Comparison of ENCODE assay signal across 8 mouse cellular contexts in the genomic region with DNA sequence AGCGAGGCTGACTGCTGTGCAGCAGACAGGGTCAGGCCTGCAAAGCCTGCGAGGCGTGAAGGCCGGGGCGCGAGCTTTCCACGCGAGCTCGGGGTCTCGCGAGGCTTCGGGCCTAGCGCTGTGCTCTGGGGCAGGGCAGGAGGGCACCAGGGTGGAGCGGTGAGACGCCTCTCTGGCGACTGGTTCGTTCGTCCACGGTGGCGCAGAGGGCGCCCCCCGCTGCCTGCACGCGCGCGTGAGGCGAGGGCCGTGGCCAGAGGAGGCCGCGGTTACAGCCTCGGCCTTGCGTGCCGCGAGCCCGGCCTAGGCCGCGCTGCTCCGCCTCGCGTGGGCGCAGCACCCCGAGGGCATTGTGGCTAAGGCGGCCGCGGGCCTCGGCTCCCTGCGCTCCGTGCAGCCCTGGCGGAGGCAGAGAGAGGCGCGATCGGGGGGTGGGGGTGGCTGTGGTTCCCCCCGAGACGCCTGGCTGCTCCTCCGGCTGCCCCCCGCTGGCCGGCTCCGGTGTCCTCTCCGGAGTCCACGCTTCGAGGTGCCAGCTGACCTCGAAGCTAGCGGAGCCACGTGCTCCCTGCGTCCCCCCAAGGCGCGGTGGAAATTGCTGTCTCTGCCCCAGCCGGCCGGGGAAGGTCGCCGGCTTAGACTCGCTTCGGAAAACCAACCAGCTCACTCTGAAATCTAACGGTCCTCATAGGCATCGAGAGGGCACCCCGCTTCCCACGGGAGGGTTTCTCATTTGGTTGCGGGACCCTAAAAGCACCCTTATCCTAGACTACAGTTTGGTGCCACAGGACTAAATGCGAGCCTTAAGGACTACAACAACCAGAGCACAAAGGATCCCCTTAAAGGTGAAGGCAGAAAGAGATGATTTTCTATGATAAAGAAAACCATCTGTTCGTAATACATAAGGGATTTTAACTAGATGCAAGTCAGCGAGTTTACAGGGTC. TPM values are rescaled to one million over a fixed set of nuclear protein-coding genes. Genes with fewer than 3 reads are reported as not detected.
DNase-seq lines count a peak whose midpoint lies in the region; ATAC-seq and TF ChIP-seq lines count a peak whose summit lies in the region.
"Had no signal": no experiment of that assay in that cellular context is flagged by ENCODE, and none has a peak within 500 bp of the region (broad histone marks: within the 10 kb centered on the region; RNA-seq: fewer than 3 reads in every experiment).

No protein-coding gene starts in this region.

- H3K4me3 ChIP-seq in lung, embryonic 14.5 days (ENCODE audit: low read depth, low read length), result peak overlapping the region; percentile 24
- H3K4me3 ChIP-seq in forebrain, embryonic 11.5 days (ENCODE audit: low read depth, low read length), result peak overlapping the region; percentile 10; the same call in 1 of the 2 replicates
- peak overlapping the region; percentile 26 for H3K4me3 ChIP-seq in intestine, embryonic 16.5 days (ENCODE audit: low read length)

- H3K36me3 ChIP-seq in lung, embryonic 14.5 days (ENCODE audit: insufficient read depth), result no peaks in the 10 kb centered on the region
- no peaks in the 10 kb centered on the region for H3K36me3 ChIP-seq in forebrain, embryonic 11.5 days (ENCODE audit: control insufficient read depth, insufficient read depth, low read length)
- no peaks in the 10 kb centered on the region for H3K36me3 ChIP-seq in intestine, embryonic 16.5 days (ENCODE audit: control insufficient read depth, insufficient read depth, low read length)
- H3K36me3 ChIP-seq in splenic B cell, adult 2 months (ENCODE audit: control insufficient read depth, insufficient read depth, low read length, poor library complexity, severe bottlenecking), result no peaks in the 10 kb centered on the region

- 0 out of 2 replicates have a peak, but pooled peaks cover 3% of the 10 kb centered on the region for H3K4me1 ChIP-seq in lung, embryonic 14.5 days (ENCODE audit: insufficient read depth)
- peaks cover 17% of the 10 kb centered on the region for H3K4me1 ChIP-seq in forebrain, embryonic 11.5 days (replicated peaks; ENCODE audit: control insufficient read depth, insufficient read depth, low read length)
- H3K4me1 ChIP-seq in intestine, embryonic 16.5 days (ENCODE audit: control insufficient read depth, insufficient read depth, low read length), result peaks cover 20% of the 10 kb centered on the region

- no peak overlapping the region for H3K27ac ChIP-seq in lung, embryonic 14.5 days (ENCODE audit: low read depth)
- no peak overlapping the region for H3K27ac ChIP-seq in forebrain, embryonic 11.5 days (ENCODE audit: low read depth, low read length)
- no peak overlapping the region for H3K27ac ChIP-seq in intestine, embryonic 16.5 days (ENCODE audit: low read length)

- no peaks in the 10 kb centered on the region for H3K9me3 ChIP-seq in lung, embryonic 14.5 days (ENCODE audit: low read depth, low read length)
- H3K9me3 ChIP-seq in forebrain, embryonic 11.5 days (ENCODE audit: control insufficient read depth, low read length), result no peaks in the 10 kb centered on the region
- H3K9me3 ChIP-seq in intestine, embryonic 16.5 days (ENCODE audit: control insufficient read depth, low read length), result no peaks in the 10 kb centered on the region

- H3K4me2 ChIP-seq in lung, embryonic 14.5 days, result peak overlapping the region; percentile 46; the same call in 1 of the 2 replicates
- H3K4me2 ChIP-seq in forebrain, embryonic 11.5 days (ENCODE audit: low read depth, low read length, severe bottlenecking), result peak overlapping the region; percentile 19; the same call in 1 of the 2 replicates
- peak overlapping the region; percentile 32; the same call in 1 of the 2 replicates for H3K4me2 ChIP-seq in intestine, embryonic 16.5 days (ENCODE audit: low read depth, low read length)

- WGBS in lung, embryonic 14.5 days, result 2% methylated on average over 66 of the region's 81 CpGs
- WGBS in forebrain, embryonic 11.5 days, result 1% methylated on average over 80 of the region's 81 CpGs
- 2% methylated on average over 70 of the region's 81 CpGs for WGBS in intestine, embryonic 16.5 days

- no peak for ATAC-seq in lung, embryonic 14.5 days (ENCODE audit: insufficient read depth)
- no peak; the same call in 1 of the 2 replicates for ATAC-seq in forebrain, embryonic 11.5 days (replicated peaks; ENCODE audit: low FRiP score)
- 0 out of 2 replicates have a peak, but pooled peaks have one; percentile 44 for ATAC-seq in intestine, embryonic 16.5 days

- DNase-seq in lung, embryonic 14.5 days, result no peak
- no peak for DNase-seq in lung, postnatal 14 days
- peak; percentile 67 for DNase-seq in forebrain, embryonic 11.5 days (ENCODE audit: low spot score)
- peak; percentile 4 for DNase-seq in splenic B cell, adult 2 months (ENCODE audit: low read depth, low spot score)
- no peak for DNase-seq in right cerebral cortex, postnatal 4 days
- no peak for DNase-seq in frontal cortex, adult 2 months (ENCODE audit: extremely low spot score in 1 of 2, low spot score in 1 of 2)

- peaks cover 92% of the 10 kb centered on the region for H3K27me3 ChIP-seq in lung, embryonic 14.5 days (ENCODE audit: insufficient read depth, low read length)
- peaks cover 79% of the 10 kb centered on the region for H3K27me3 ChIP-seq in forebrain, embryonic 11.5 days (ENCODE audit: control insufficient read depth, insufficient read depth, low read length)
- peaks cover 62% of the 10 kb centered on the region for H3K27me3 ChIP-seq in intestine, embryonic 16.5 days (replicated peaks; ENCODE audit: control insufficient read depth, insufficient read depth, low read length)
- H3K27me3 ChIP-seq in splenic B cell, adult 2 months (ENCODE audit: control insufficient read depth, insufficient read depth, low read length, poor library complexity, severe bottlenecking), result peaks cover 2% of the 10 kb centered on the region

- H3K9ac ChIP-seq in lung, embryonic 14.5 days, result no peak overlapping the region
- no peak overlapping the region; the same call in 1 of the 2 replicates for H3K9ac ChIP-seq in forebrain, embryonic 11.5 days (ENCODE audit: low read length)
- H3K9ac ChIP-seq in intestine, embryonic 16.5 days (ENCODE audit: low read depth, low read length), result no peak overlapping the region

- TF ChIP-seq CTCF in lung, embryonic 14.5 days (IDR thresholded peaks at IDR 0.05; ENCODE audit: low read depth), result no peak

RNA-seq across cellular contexts. Expression of gene Otp, which starts 10.2 kb away (rescaled TPM):
- polyA plus RNA-seq in lung, embryonic 14.5 days (2014; fragmentation: Nextera tagmentation; extraction: Ambion mirVana), result not detected in 2 replicates
- polyA plus RNA-seq in forebrain, embryonic 11.5 days (2014; fragmentation: Nextera tagmentation; extraction: Ambion mirVana), result 3.3 and 4.4 TPM in 2 replicates
- polyA plus RNA-seq in intestine, embryonic 16.5 days (2015; fragmentation: Nextera tagmentation; extraction: Ambion mirVana), result not detected in 2 replicates
- 0.10 and 0.17 TPM in 2 replicates for polyA plus RNA-seq in frontal cortex, adult 2 months (2012; rRNA removed)
- polyA plus RNA-seq: liver, adult 2 months had no signal

Comparison
In these comparisons a context has a peak if more than half of its experiments do, and no peak if none do; other contexts are left out.
1. DNase-seq: peak in forebrain, embryonic 11.5 days (single experiment) and splenic B cell, adult 2 months (single experiment); none in lung, embryonic 14.5 days (single experiment), lung, postnatal 14 days (single experiment), right cerebral cortex, postnatal 4 days (single experiment) and frontal cortex, adult 2 months (0 of 2).
2. Peak in every context shown above with its lines, with median percentiles within 50 percentile points of each other: H3K4me2 ChIP-seq and H3K4me3 ChIP-seq.